Mouse (Mus musculus): Measurements from ENCODE around the gene Fkbp7.
A peak's percentile ranks its signal among the peaks of the same experiment; 100 is the strongest.
"Not testable (repeated sequence)": the region's sequence is repeated elsewhere in the genome, so short reads cannot be mapped to it uniquely, and the experiment has no call there.

Gene Fkbp7

DNA sequence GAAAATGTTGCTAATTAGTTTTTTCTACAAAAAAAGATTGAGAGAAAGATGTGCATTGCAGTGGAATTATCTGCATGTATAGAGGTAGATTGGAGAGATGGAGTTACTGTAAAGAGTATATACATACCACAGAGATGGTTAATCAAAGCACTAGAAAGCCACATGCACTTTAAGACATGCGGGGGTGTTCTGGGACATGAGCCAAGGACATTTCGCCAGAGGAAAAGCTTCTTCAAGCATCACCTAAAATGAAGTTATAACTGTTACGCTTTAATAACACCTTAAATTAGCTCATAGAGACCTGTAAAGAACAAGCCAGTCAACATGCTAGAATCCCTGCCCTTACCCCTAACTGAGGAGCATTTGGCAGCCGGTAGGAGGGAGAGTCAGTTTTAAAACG lies 5.7 kb downstream of the Fkbp7 start:
- no peak for DNase-seq (ENCODE audit: inconsistent ontology term)

- DNase-seq (ENCODE audit: inconsistent ontology term), result no peak
Measured at GRCm38 (mm10) chr2:76665531-76665930, 7.4 kb downstream of the Fkbp7 start.

DNA sequence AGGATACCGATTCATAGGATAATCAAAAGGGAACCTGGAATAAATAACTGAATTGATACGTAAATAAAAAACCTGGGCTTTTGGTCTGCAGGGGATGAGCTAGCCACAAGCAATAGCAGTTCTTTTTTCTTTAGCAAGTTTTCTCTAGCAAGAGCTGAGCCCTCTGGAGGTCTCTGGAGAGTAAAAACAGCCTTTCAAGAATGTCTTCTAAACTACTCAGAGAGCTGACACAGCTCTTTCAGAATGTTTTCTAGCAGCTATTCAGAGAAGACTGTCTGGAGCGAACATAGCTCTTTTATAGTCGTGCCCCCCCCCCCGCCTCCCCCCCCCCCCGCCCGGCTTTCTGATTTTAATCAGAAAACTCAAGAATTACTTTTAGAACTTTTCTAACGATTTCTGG lies 13.5 kb downstream of the Fkbp7 start:
- no peak for DNase-seq (ENCODE audit: inconsistent ontology term)

DNA sequence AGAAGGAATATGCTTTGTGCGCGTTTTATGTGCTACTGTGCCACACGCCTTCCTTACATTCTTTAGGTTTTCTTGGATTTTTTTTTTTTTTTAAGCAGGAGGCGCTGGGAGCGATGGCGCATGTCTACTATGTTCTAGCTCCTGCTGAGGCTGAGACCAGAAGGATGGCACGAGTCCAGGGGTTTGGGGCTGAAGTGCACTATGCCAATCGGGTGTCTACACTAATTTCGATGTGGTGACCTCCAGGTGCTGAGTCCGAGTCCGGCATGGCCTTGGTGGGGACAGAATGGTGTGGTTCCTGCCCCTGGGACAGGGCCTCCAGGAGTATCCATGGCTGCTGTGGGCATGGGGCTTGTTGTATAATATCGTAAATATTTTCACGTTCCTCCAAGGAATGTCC lies 14.4 kb downstream of the Fkbp7 start:
- no peak for DNase-seq (ENCODE audit: inconsistent ontology term)

GRCm38 (mm10) chr2:76655982-76656381 lies 16.9 kb downstream of the Fkbp7 start:
- no peak for DNase-seq (ENCODE audit: inconsistent ontology term)

DNA sequence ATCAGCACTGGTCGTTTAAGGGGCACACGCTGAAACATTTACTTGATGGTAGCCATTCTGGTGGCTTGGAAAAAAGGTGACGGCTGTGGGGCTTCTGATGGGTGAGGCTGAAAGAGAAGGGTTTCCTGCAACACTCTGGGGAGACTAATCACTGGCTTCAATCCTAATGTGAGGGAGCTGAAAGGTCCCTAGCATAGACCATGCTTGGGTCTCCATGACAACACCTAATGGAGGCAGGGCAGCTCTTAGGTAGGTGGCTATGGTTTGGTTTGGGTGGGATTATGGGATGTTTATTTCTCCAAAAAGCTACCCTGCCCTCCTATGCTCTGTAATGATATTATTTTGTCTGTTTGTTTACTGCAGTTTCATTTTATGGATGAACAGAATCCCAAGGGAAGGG lies 17.5 kb downstream of the Fkbp7 start:
- DNase-seq (ENCODE audit: inconsistent ontology term), result no peak

GRCm38 (mm10) chr2:76654646-76655045 lies 18.3 kb downstream of the Fkbp7 start:
- DNase-seq (ENCODE audit: inconsistent ontology term), result no peak

DNA sequence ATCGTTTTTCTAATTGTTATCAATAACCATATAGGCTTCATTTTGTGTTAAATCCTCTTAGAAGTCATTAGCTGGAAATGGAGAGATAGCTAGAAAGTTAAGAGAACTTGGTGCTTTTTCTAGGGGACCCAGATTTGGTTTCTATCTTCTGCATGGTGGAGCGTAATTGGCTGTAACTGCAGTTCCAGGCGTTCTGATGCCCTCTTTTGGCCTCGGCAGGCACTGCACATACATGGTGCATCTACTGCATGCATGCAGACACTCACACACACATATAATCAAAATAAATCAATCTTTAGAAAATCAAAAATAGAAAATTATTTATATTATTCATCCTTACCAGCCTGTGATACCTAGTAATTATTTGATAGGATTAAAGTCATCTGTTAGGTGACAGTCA lies 19.8 kb downstream of the Fkbp7 start:
- DNase-seq (ENCODE audit: inconsistent ontology term), result no peak

- peak; percentile 33 for DNase-seq (ENCODE audit: inconsistent ontology term)
Measured at GRCm38 (mm10) chr2:76648666-76649141, 24.2 kb downstream of the Fkbp7 start.

- peak; percentile 100 for DNase-seq (ENCODE audit: inconsistent ontology term)
Measured at GRCm38 (mm10) chr2:76647883-76648570, 24.9 kb downstream of the Fkbp7 start, which contains the start of the genes Prkra and Pjvk. Gene Prkra, minus strand, starts transcription at chr2:76648015. Gene Pjvk, plus strand, starts transcription at chr2:76648476.

DNA sequence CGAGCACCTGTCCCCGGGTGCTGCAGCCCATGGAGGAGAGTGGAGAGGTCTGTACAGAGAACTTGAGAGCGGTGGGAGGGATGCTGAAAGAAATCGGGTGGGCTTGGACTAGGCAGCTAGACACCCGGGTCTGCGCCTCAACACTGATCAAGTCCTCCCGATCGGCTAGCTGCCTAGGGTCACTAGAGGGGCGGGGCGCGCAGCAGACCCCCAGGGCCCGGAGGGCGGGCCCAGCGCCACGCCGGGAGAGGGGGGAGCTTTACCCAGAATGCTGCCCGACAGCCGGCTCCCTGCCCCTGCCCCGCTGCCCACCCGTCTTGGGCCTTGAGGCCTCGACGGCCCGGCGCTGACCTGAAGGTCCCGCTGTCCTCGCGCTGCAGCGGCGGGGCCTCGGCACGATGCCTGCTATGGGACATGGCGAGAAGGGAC lies 25.5 kb downstream of the Fkbp7 start:
- no peak for DNase-seq (ENCODE audit: inconsistent ontology term)

GRCm38 (mm10) chr2:76643801-76644200 lies 29.1 kb downstream of the Fkbp7 start:
- DNase-seq (ENCODE audit: inconsistent ontology term), result no peak

DNA sequence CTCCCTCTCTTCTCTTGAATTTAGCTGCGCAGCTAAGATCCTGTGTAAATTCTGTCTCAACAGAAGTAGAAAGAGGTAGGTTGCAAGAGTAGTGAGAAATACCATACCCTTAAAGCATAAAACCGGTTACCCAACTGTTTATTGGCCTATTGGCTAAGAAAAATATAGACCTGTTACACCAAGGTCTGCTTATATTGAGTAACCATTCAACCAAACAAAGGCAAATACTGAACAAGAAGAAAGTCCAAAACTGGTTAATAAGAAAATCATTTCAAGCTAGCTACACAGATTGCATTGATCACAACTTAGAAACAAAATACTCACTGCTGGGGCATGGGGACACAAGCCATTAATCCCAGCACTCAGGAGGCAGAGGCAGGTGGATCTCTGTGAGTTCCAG lies 33.3 kb downstream of the Fkbp7 start:
- DNase-seq (ENCODE audit: inconsistent ontology term), result no peak

DNA sequence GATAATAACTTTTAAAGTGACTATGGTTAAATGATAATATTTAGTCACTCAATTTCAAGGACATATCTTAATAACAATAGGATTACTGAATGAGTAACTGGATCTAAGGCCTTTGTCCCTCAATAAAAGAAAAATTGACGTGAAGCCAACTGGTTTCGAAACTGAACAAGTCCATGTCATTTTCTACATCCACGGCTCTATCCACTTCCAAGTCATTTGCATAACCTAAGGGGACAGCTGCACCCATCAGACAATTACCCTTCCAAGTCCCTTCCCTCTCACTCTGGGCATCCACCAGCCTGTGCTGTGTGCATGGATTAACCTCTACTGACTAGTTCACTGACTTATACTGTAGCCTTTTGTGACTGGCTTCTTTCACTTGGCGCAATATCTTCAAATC lies 41.3 kb downstream of the Fkbp7 start:
- DNase-seq (ENCODE audit: inconsistent ontology term), result peak; percentile 33

- DNase-seq (ENCODE audit: inconsistent ontology term), result no peak
Measured at GRCm38 (mm10) chr2:76630293-76630692, 42.6 kb downstream of the Fkbp7 start.

GRCm38 (mm10) chr2:76622316-76622715 lies 50.6 kb downstream of the Fkbp7 start:
- not testable (repeated sequence) for DNase-seq (ENCODE audit: inconsistent ontology term)

- DNase-seq (ENCODE audit: inconsistent ontology term), result no peak
Measured at GRCm38 (mm10) chr2:76621724-76622123, 51.2 kb downstream of the Fkbp7 start.

DNA sequence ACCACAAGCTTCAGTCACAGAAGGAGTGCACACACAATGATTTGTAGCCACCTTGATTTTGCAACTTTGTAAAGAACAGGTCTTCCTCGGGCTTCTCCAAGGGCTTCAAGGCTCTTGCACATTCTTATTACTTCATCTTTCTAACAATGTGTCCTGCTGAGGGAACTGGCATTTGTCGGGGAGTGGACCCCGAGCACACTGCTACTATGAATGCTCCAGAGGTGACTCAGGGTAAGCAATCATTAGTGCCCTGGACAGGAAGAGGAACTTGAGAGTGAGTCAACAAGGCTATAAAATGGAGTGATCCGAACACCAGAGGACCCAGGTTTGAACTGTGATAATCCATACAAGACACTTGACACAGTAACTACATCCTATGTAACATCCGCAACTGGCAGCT lies 52.7 kb downstream of the Fkbp7 start:
- no peak for DNase-seq (ENCODE audit: inconsistent ontology term)

DNA sequence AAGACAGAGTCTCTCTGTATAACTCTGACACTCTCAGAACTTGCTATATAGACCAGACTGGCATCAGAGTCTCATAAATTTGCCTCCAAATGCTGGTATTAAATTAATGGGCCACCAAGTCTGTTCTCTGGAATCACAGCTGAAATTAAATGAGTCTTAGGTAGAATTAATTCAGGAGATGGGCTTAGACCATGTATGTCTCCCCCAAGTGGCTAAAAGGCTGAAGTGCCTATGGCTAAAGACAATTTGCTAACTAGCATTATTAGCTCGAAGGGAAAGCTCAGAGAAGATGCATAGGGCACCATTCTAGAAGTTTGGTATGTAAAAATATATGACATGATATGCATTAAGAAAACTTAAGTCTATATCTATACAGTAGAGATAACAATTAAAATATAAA lies 54.8 kb downstream of the Fkbp7 start:
- peak; percentile 22 for DNase-seq (ENCODE audit: inconsistent ontology term)

All from Muller cell, postnatal 12 days (primary cell).